Mouse (Mus musculus): Measurements from ENCODE around the gene Hsf2bp.

DNA sequence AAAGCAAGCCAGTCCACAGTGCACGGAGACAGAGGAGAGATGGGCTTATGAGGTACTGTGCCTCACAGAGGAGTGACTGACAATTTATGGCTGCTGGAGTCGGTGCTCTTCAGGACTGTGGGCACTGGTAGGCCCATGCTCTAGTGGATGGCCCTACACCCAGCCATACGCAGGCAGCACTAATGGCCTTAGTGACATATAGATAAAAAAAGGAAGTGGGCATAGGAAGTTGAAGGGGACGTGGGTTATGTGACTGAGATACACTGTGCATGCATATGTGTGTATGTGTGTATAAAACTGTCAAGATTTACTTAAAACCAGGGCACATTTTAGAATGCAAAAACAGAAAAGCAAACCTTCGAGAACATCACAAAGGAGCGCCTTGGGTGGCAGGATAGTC lies 24.5 kb downstream of the Hsf2bp start:
- no peak for TF ChIP-seq POLR2A (IDR thresholded peaks at IDR 0.05; ENCODE audit: low read depth, low read length)
- no peak for TF ChIP-seq CTCF (conservative IDR thresholded peaks at IDR 0.05; ENCODE audit: insufficient read depth, insufficient read length, low read depth, low read length)

Data from kidney, adult 2 months (tissue).